Comparison of ENCODE assay signal across 8 mouse cellular contexts in genomic region chr19:5638416-5639005, GRCm38 (mm10). TPM values are rescaled to one million over a fixed set of nuclear protein-coding genes. Genes with fewer than 3 reads are reported as not detected.
DNase-seq lines count a peak whose midpoint lies in the region; ATAC-seq and TF ChIP-seq lines count a peak whose summit lies in the region.

No protein-coding gene starts in this region.

- WGBS in heart, adult 2 months: 86% methylated on average over 18 of the region's 18 CpGs
- 89% methylated on average over 18 of the region's 18 CpGs for WGBS in forebrain, embryonic 16.5 days
- WGBS in liver, embryonic 15.5 days (ENCODE audit: insufficient replicate concordance): 78% methylated on average over 18 of the region's 18 CpGs

- peak overlapping the region; percentile 64 for H3K4me2 ChIP-seq in CH12.LX (ENCODE audit: insufficient read depth, low read depth, poor library complexity, severe bottlenecking)
- H3K4me2 ChIP-seq in forebrain, embryonic 16.5 days (ENCODE audit: low read length): peak overlapping the region; percentile 61
- H3K4me2 ChIP-seq in liver, embryonic 15.5 days: peak overlapping the region; percentile 97

- in situ Hi-C loops in CH12.LX (cut with MboI; ENCODE audit: low pct_ligation_motif_present, low pct_unique_long_range_greater_than_20kb, low sequenced_read_pairs): no loop called here

- H3K9ac ChIP-seq in heart, adult 2 months (ENCODE audit: low read depth, low read length): peak overlapping the region; percentile 99
- peak overlapping the region; percentile 79 for H3K9ac ChIP-seq in CH12.LX (ENCODE audit: insufficient read depth, low read depth)
- peak overlapping the region; percentile 94 for H3K9ac ChIP-seq in forebrain, embryonic 16.5 days (replicated peaks; ENCODE audit: low read depth, low read length)
- peak overlapping the region; percentile 82 for H3K9ac ChIP-seq in liver, embryonic 15.5 days

- no peak for TF ChIP-seq POLR2A in heart, adult 2 months (IDR thresholded peaks at IDR 0.05; ENCODE audit: insufficient read depth, low read depth, low read length)
- no peak for TF ChIP-seq POLR2A in CH12.LX (IDR thresholded peaks at IDR 0.05; ENCODE audit: low read depth, low read length)

- H3K79me2 ChIP-seq in heart, adult 2 months (replicated peaks; ENCODE audit: control insufficient read depth, insufficient read depth, low read length): peaks cover 3% of the 10 kb centered on the region; the same call in 1 of the 2 replicates
- H3K79me2 ChIP-seq in CH12.LX (replicated peaks; ENCODE audit: control insufficient read depth, extremely low read depth, insufficient read depth, poor library complexity, severe bottlenecking): peaks cover 14% of the 10 kb centered on the region

- intact Hi-C loops in heart, adult 2 months (cut with DNase I): no loop called here
- intact Hi-C loops in heart, postnatal 36 days (cut with DNase I): loop anchor here (5.0 kb wide), 1 partner anchor 89 kb away; the partner anchor contains the start of genes Ehbp1l1 and Fam89b

- H3K27me3 ChIP-seq in heart, adult 2 months (ENCODE audit: control insufficient read depth, insufficient read depth, low read length): no peaks in the 10 kb centered on the region
- no peaks in the 10 kb centered on the region for H3K27me3 ChIP-seq in CH12.LX (replicated peaks)
- H3K27me3 ChIP-seq in forebrain, embryonic 16.5 days (replicated peaks; ENCODE audit: control insufficient read depth, insufficient read depth, low read length): no peaks in the 10 kb centered on the region
- no peaks in the 10 kb centered on the region for H3K27me3 ChIP-seq in liver, embryonic 15.5 days

- peak in 1 of 2 experiments; percentile 8 for DNase-seq in heart, adult 2 months
- no peak for DNase-seq in heart, postnatal 36 days
- DNase-seq in CH12.LX (ENCODE audit: extremely low read depth): no peak
- no peak for DNase-seq in gastrocnemius, postnatal 25 days

- peak overlapping the region; percentile 83 for H3K4me3 ChIP-seq in heart, adult 2 months
- H3K4me3 ChIP-seq in CH12.LX (replicated peaks in 1 of 3; ENCODE audit: low read depth in 2 of 3, low read length in 2 of 3, poor library complexity in 1 of 3): peak overlapping the region; percentile 73 to 85 (median 82)
- H3K4me3 ChIP-seq in forebrain, embryonic 16.5 days (replicated peaks; ENCODE audit: low read length): peak overlapping the region; percentile 77
- H3K4me3 ChIP-seq in liver, embryonic 15.5 days (replicated peaks): peak overlapping the region; percentile 84

- H3K4me1 ChIP-seq in heart, adult 2 months (ENCODE audit: control insufficient read depth, insufficient read depth, low read length): peaks cover 13% of the 10 kb centered on the region
- H3K4me1 ChIP-seq in CH12.LX (ENCODE audit: control insufficient read depth in 1 of 2, insufficient read depth in 2 of 2): peaks cover 6 to 26% of the 10 kb centered on the region in 2 experiments
- peaks cover 17% of the 10 kb centered on the region for H3K4me1 ChIP-seq in forebrain, embryonic 16.5 days (replicated peaks; ENCODE audit: control insufficient read depth, insufficient read depth, low read length)
- peaks cover 49% of the 10 kb centered on the region for H3K4me1 ChIP-seq in liver, embryonic 15.5 days (replicated peaks)

- no peak for TF ChIP-seq CTCF in heart, adult 2 months (IDR thresholded peaks at IDR 0.05)
- no peak for TF ChIP-seq CTCF in CH12.LX (conservative IDR thresholded peaks at IDR 0.05 in 1 of 2, IDR thresholded peaks at IDR 0.05 in 1 of 2; ENCODE audit: low read depth in 2 of 2, low read length in 2 of 2)

- peaks cover 4% of the 10 kb centered on the region for H3K36me3 ChIP-seq in heart, adult 2 months (ENCODE audit: control insufficient read depth, insufficient read depth, low read length)
- H3K36me3 ChIP-seq in CH12.LX (replicated peaks in 1 of 2; ENCODE audit: control insufficient read depth in 1 of 2, insufficient read depth in 1 of 2, low read length in 1 of 2): peaks cover 46 to 52% of the 10 kb centered on the region in 2 experiments
- H3K36me3 ChIP-seq in forebrain, embryonic 16.5 days (ENCODE audit: control insufficient read depth, insufficient read depth): peaks cover 17% of the 10 kb centered on the region
- peaks cover 46% of the 10 kb centered on the region for H3K36me3 ChIP-seq in liver, embryonic 15.5 days (replicated peaks)

- no peak for TF ChIP-seq EP300 in heart, adult 2 months (IDR thresholded peaks at IDR 0.05; ENCODE audit: insufficient read depth, low read depth, low read length)
- TF ChIP-seq EP300 in CH12.LX (IDR thresholded peaks at IDR 0.05; ENCODE audit: low read length): no peak

- TF ChIP-seq RAD21 in CH12.LX (IDR thresholded peaks at IDR 0.05; ENCODE audit: low read depth, low read length): no peak

- H3K27ac ChIP-seq in heart, adult 2 months: peak overlapping the region; percentile 99
- H3K27ac ChIP-seq in CH12.LX (ENCODE audit: insufficient read depth, low read depth): no peak overlapping the region
- no peak overlapping the region for H3K27ac ChIP-seq in forebrain, embryonic 16.5 days (ENCODE audit: low read length)
- peak overlapping the region; percentile 85 for H3K27ac ChIP-seq in liver, embryonic 15.5 days (replicated peaks)

- no peaks in the 10 kb centered on the region for H3K9me3 ChIP-seq in CH12.LX (replicated peaks; ENCODE audit: low read length)
- H3K9me3 ChIP-seq in forebrain, embryonic 16.5 days (ENCODE audit: control insufficient read depth, low read length): no peaks in the 10 kb centered on the region
- no peaks in the 10 kb centered on the region for H3K9me3 ChIP-seq in liver, embryonic 15.5 days (replicated peaks)

- dilution Hi-C loops in CH12.LX (cut with MboI; ENCODE audit: extremely low pct_ligation_motif_present, extremely low pct_unique_long_range_greater_than_20kb, low sequenced_read_pairs): no loop called here

- ATAC-seq in forebrain, embryonic 16.5 days: no peak
- ATAC-seq in liver, embryonic 15.5 days (ENCODE audit: insufficient read depth): no peak
- ATAC-seq in monocyte, adult 5-6 weeks (replicated peaks; ENCODE audit: insufficient number of reproducible peaks, low FRiP score, low TSS enrichment, poor library complexity, severe bottlenecking): no peak
- no peak for ATAC-seq in megakaryocyte-erythroid progenitor cell, adult 5-6 weeks (replicated peaks; ENCODE audit: low FRiP score, low TSS enrichment, poor library complexity, severe bottlenecking)

RNA-seq across cellular contexts. Expression of gene Rela, which starts 1.2 kb away (rescaled TPM):
- 10 to 100 TPM; 26.8 to 32.5 TPM for total RNA-seq in heart, adult 2 months (2021)
- polyA plus RNA-seq in heart, adult 2 months (2012; rRNA removed): 39.8 and 57.2 TPM in 2 replicates
- 10 to 100 TPM; 25.6 to 31.2 TPM for total RNA-seq in heart, postnatal 36 days (2021)
- total RNA-seq in CH12.LX (2012; rRNA removed) (21.0 and 22.1 TPM in 2 replicates), CH12.LX (2014; rRNA removed) (11.1 and 12.1 TPM in 2 replicates)
- 43.8 and 51.9 TPM in 2 replicates for polyA plus RNA-seq in CH12.LX (2012; ENCODE audit: insufficient read length, low read depth)
- 37.0 and 41.6 TPM in 2 replicates for polyA plus RNA-seq in forebrain, embryonic 16.5 days (2015; fragmentation: Nextera tagmentation; extraction: Ambion mirVana)
- polyA plus RNA-seq in liver, embryonic 15.5 days (2015; fragmentation: Nextera tagmentation; extraction: Ambion mirVana): 23.3 and 24.2 TPM in 2 replicates
- total RNA-seq in monocyte, adult 5-6 weeks (2017): 58.6 to 89.7 TPM (median 73.2 TPM) in 3 replicates
- total RNA-seq in gastrocnemius, postnatal 25 days (2021): 10 to 100 TPM; 12.5 to 13.7 TPM
- 64.8 and 66.0 TPM in 2 replicates for total RNA-seq in megakaryocyte-erythroid progenitor cell, adult 5-6 weeks (2014; fragmentation: Nextera tagmentation)
- total RNA-seq in megakaryocyte-erythroid progenitor cell, adult 5-6 weeks (2017): 36.1 and 49.7 TPM in 2 replicates

RNA-seq across cellular contexts. Expression of gene Sipa1, which starts 25.0 kb away (rescaled TPM):
- 10 to 100 TPM; 19.9 to 23.5 TPM for total RNA-seq in heart, adult 2 months (2021)
- 37.7 and 39.9 TPM in 2 replicates for polyA plus RNA-seq in heart, adult 2 months (2012; rRNA removed)
- 10 to 100 TPM; 19.5 to 29.0 TPM for total RNA-seq in heart, postnatal 36 days (2021)
- 48.9 and 51.1 TPM in 2 replicates for total RNA-seq in CH12.LX (2012; rRNA removed)
- total RNA-seq in CH12.LX (2014; rRNA removed): 17.6 and 18.8 TPM in 2 replicates
- 47.6 and 54.6 TPM in 2 replicates for polyA plus RNA-seq in CH12.LX (2012; ENCODE audit: insufficient read length, low read depth)
- polyA plus RNA-seq in forebrain, embryonic 16.5 days (2015; fragmentation: Nextera tagmentation; extraction: Ambion mirVana): 14.3 and 15.1 TPM in 2 replicates
- polyA plus RNA-seq in liver, embryonic 15.5 days (2015; fragmentation: Nextera tagmentation; extraction: Ambion mirVana): 28.2 and 32.5 TPM in 2 replicates
- 83.5 to 149 TPM (median 83.8 TPM) in 3 replicates for total RNA-seq in monocyte, adult 5-6 weeks (2017)
- 10 to 100 TPM in 1 of 2 experiments, 1 to 10 TPM in 1; 10.0 to 11.5 TPM for total RNA-seq in gastrocnemius, postnatal 25 days (2021)
- 44.7 and 51.2 TPM in 2 replicates for total RNA-seq in megakaryocyte-erythroid progenitor cell, adult 5-6 weeks (2014; fragmentation: Nextera tagmentation)
- 16.4 and 16.5 TPM in 2 replicates for total RNA-seq in megakaryocyte-erythroid progenitor cell, adult 5-6 weeks (2017)

RNA-seq across cellular contexts. Expression of gene Kat5, which starts 28.5 kb away (rescaled TPM):
- 10 to 100 TPM; 27.0 to 27.5 TPM for total RNA-seq in heart, adult 2 months (2021)
- 36.1 and 56.9 TPM in 2 replicates for polyA plus RNA-seq in heart, adult 2 months (2012; rRNA removed)
- total RNA-seq in heart, postnatal 36 days (2021): 10 to 100 TPM; 30.3 to 37.0 TPM
- total RNA-seq in CH12.LX (2012; rRNA removed) (44.9 and 46.5 TPM in 2 replicates), CH12.LX (2014; rRNA removed) (75.4 and 106 TPM in 2 replicates)
- 50.1 and 62.8 TPM in 2 replicates for polyA plus RNA-seq in CH12.LX (2012; ENCODE audit: insufficient read length, low read depth)
- 76.8 and 78.1 TPM in 2 replicates for polyA plus RNA-seq in forebrain, embryonic 16.5 days (2015; fragmentation: Nextera tagmentation; extraction: Ambion mirVana)
- 16.2 and 17.4 TPM in 2 replicates for polyA plus RNA-seq in liver, embryonic 15.5 days (2015; fragmentation: Nextera tagmentation; extraction: Ambion mirVana)
- 65.5 to 109 TPM (median 99.2 TPM) in 3 replicates for total RNA-seq in monocyte, adult 5-6 weeks (2017)
- total RNA-seq in gastrocnemius, postnatal 25 days (2021): 10 to 100 TPM; 15.6 to 15.7 TPM
- total RNA-seq in megakaryocyte-erythroid progenitor cell, adult 5-6 weeks (2014; fragmentation: Nextera tagmentation): 46.2 and 55.6 TPM in 2 replicates
- 60.7 and 86.1 TPM in 2 replicates for total RNA-seq in megakaryocyte-erythroid progenitor cell, adult 5-6 weeks (2017)

RNA-seq across cellular contexts. Expression of gene Rnaseh2c, which starts 36.8 kb away (rescaled TPM):
- 10 to 100 TPM; 50.2 to 58.6 TPM for total RNA-seq in heart, adult 2 months (2021)
- polyA plus RNA-seq in heart, adult 2 months (2012; rRNA removed): 18.7 and 37.1 TPM in 2 replicates
- 10 to 100 TPM; 42.7 to 53.2 TPM for total RNA-seq in heart, postnatal 36 days (2021)
- total RNA-seq in CH12.LX (2012; rRNA removed) (124 and 164 TPM in 2 replicates), CH12.LX (2014; rRNA removed) (51.3 and 54.2 TPM in 2 replicates)
- polyA plus RNA-seq in CH12.LX (2012; ENCODE audit: insufficient read length, low read depth): 75.4 and 79.0 TPM in 2 replicates
- 81.0 and 86.7 TPM in 2 replicates for polyA plus RNA-seq in forebrain, embryonic 16.5 days (2015; fragmentation: Nextera tagmentation; extraction: Ambion mirVana)
- polyA plus RNA-seq in liver, embryonic 15.5 days (2015; fragmentation: Nextera tagmentation; extraction: Ambion mirVana): 100 and 122 TPM in 2 replicates
- 71.5 to 138 TPM (median 136 TPM) in 3 replicates for total RNA-seq in monocyte, adult 5-6 weeks (2017)
- 10 to 100 TPM; 45.2 to 47.1 TPM for total RNA-seq in gastrocnemius, postnatal 25 days (2021)
- 173 and 247 TPM in 2 replicates for total RNA-seq in megakaryocyte-erythroid progenitor cell, adult 5-6 weeks (2014; fragmentation: Nextera tagmentation)
- total RNA-seq in megakaryocyte-erythroid progenitor cell, adult 5-6 weeks (2017): 72.8 and 97.8 TPM in 2 replicates

RNA-seq across cellular contexts. Expression of gene Map3k11, which starts 50.0 kb away (rescaled TPM):
- total RNA-seq in heart, adult 2 months (2021): 10 to 100 TPM; 20.8 to 23.2 TPM
- polyA plus RNA-seq in heart, adult 2 months (2012; rRNA removed): 31.5 and 31.9 TPM in 2 replicates
- total RNA-seq in heart, postnatal 36 days (2021): 10 to 100 TPM; 26.0 to 29.5 TPM
- total RNA-seq in CH12.LX (2012; rRNA removed): 16.0 and 17.6 TPM in 2 replicates
- 4.8 and 6.0 TPM in 2 replicates for total RNA-seq in CH12.LX (2014; rRNA removed)
- 13.5 and 14.2 TPM in 2 replicates for polyA plus RNA-seq in CH12.LX (2012; ENCODE audit: insufficient read length, low read depth)
- 10.0 and 10.7 TPM in 2 replicates for polyA plus RNA-seq in forebrain, embryonic 16.5 days (2015; fragmentation: Nextera tagmentation; extraction: Ambion mirVana)
- polyA plus RNA-seq in liver, embryonic 15.5 days (2015; fragmentation: Nextera tagmentation; extraction: Ambion mirVana): 16.8 and 18.4 TPM in 2 replicates
- total RNA-seq in monocyte, adult 5-6 weeks (2017): 41.8 to 57.5 TPM (median 46.8 TPM) in 3 replicates
- 10 to 100 TPM in 1 of 2 experiments, 1 to 10 TPM in 1; 8.3 to 10.9 TPM for total RNA-seq in gastrocnemius, postnatal 25 days (2021)
- total RNA-seq in megakaryocyte-erythroid progenitor cell, adult 5-6 weeks (2014; fragmentation: Nextera tagmentation): 17.8 and 18.3 TPM in 2 replicates
- total RNA-seq in megakaryocyte-erythroid progenitor cell, adult 5-6 weeks (2017): 10.9 and 15.8 TPM in 2 replicates

Comparison
In these comparisons a context has a peak if more than half of its experiments do, and no peak if none do; other contexts are left out.
1. H3K27ac ChIP-seq: peak in heart, adult 2 months (single experiment) and liver, embryonic 15.5 days (single experiment); none in CH12.LX (single experiment) and forebrain, embryonic 16.5 days (single experiment).
2. Peak in every context shown above with its lines, with median percentiles within 50 percentile points of each other: H3K4me3 ChIP-seq, H3K9ac ChIP-seq and H3K4me2 ChIP-seq.